Mouse (Mus musculus) lung, postnatal 0 days (tissue): Measurements from ENCODE around the gene Ccdc60.

Source experiments
- CTCF ChIP-seq: IDR thresholded peaks from 2 replicates; pipeline ENCODE4 v1.5.1; 2016; ENCODE audit warnings: antibody characterized with exemption, mild to moderate bottlenecking
- EP300 ChIP-seq: IDR thresholded peaks from 2 replicates; pipeline ENCODE4 v1.6.1; 2016; ENCODE audit warnings: antibody characterized with exemption, mild to moderate bottlenecking, control low read depth

- TF ChIP-seq CTCF (no peak), EP300 (no peak)
Observed at GRCm38 (mm10) chr5:116252186-116252585, 36.6 kb downstream of the Ccdc60 start.
